Mouse (Mus musculus) mouse embryonic stem cell (cell line): Measurements from ENCODE around the gene Gpn1.
"Not testable (repeated sequence)": the region's sequence is repeated elsewhere in the genome, so short reads cannot be mapped to it uniquely, and the experiment has no call there.

Experiments
- in situ Hi-C, 2 experiments: fragments of 300-500 bp; cut with MboI; formaldehyde crosslinking; loops; 1 replicate in 1 of 2; 3 replicates in 1 of 2; pipeline ENCODE4 v1.14.3; 2019 to 2020; ENCODE audit warnings: low sequenced_read_pairs in 2 of 2, low pct_unique_long_range_greater_than_20kb in 1 of 2, mixed read lengths in 1 of 2; ENCODE audit not compliant: unreplicated experiment in 1 of 2

The Gpn1 gene

DNA sequence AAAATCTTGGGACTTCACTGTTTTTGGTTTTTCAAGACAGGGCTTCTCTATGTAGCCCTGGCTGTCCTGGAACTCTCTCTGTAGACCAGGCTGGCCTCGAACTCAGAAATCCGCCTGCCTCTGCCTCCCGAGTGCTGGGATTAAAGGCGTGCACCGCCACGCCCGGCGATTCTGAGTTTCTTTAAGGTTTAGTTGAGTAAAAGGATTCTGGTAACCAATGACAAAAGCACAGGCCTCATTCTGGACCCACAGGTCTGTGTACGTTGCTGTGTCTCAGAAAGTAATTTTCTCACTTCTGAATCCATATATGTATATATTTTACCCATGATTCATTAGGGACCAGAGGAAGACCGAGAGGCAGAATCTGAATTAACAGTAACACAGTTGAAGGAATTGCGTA is 33.2 kb downstream of the Gpn1 start, which contains the start of gene Supt7l:
Gene Supt7l (minus strand): TSS at position 101 of the 400 bp plus-strand sequence.
- in situ Hi-C loops, result not testable (repeated sequence)

DNA sequence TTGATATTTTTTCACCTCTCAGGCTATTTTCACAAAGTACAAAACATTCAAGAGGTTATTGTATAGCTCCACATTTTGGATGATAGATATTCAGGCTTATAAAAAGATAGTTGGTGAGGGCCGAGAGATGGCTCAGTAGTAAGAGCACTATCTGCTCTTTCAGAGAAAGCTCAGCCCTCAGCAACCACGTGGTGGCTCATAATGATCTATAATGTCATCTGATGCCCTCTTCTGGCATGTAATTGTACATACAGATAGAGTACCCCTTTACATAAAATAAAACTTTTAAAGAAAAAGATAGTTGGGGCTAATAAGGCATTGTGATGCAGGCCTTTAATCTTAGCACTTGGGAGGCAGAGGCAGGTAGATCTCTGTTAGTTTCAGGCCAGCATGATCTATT is 34.0 kb downstream of the Gpn1 start:
- in situ Hi-C loops, result no loop called here

DNA sequence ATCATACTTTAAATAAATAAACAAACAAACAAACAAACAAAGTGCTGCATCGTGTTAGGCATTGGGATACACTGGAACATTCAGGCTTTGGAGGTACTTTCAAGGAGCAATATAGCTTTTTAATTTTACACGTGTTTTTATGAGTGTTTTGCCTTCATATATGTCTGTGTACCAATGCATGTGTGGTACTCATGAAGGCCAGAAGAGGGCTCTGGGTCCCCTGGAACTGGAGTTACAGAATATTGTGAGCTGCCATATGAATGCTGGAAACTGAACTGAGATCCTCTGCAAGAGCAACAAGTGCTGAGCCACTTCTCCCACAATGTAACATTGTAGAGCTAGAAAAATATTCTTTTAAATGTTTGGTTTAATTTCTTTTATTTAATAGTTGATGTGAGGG is 40.7 kb downstream of the Gpn1 start:
- in situ Hi-C loops, result no loop called here

DNA sequence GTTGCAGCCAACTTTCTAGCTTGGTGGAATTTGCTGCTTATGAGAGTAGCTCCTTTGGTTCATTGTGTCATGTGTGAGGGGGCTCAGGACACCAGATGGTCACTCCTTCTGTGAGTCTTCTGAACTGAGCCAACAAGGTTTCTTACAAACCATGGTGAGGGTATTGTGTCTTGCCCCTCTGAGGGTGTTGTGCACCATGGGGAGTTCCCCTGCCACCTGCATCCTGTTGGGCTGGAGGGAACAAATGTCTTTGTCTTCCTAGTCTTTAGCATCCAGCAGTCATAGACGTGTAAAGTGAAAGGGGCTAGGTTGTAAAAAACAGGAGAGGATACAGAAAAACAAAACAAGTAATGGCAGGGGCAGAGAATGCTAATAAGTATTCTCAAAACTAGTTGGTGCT is 64.9 kb downstream of the Gpn1 start:
- in situ Hi-C loops, result no loop called here

DNA sequence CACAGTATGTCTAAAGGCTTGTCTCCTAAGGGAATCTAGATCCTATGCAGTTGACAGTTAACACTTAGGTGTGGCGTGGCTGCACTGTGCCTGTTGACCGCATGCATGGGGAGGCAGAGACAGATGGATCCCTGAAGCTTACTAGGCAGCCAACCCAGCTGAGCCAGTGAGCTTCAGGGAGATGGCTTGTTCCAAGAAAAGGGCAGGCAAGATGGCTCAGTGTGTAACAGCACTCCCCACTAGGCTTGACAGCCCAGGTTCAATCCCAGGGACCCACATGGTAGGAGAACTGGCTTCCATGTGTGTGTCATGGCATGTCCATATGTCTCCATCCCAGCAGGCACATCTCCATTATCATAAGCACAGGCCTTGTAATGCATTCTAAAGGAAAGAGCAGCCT is 65.8 kb downstream of the Gpn1 start:
- in situ Hi-C loops, result no loop called here

DNA sequence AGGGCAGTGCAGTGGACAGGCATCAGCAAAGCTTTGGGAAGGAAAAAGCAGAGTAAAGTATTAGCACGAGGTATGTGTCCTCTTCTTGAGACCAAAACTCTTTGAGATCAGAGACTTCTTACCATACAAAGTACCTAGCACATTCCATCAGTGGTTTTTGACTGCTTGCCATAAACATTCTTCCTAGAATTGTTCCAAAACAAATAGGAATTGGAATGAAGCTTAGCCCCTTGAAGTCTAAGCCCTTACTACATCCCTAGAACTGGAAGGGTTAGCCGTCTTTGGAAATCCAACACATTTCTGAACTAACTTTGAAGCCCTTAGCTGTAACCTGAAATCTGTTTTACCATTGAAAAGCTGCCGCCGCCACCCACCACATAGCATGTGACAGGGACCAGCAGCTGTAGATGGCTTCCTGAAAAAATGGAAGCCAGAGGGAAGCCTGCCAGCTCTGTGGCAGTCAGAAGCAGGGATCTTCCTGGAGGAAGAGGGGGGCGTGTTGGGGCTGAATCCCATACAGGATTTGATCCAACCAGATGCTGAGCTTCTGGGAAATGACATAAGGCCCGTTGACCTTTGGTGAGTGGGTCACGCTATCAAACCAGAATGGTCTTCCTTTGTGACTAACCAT is 67.6 kb downstream of the Gpn1 start:
- in situ Hi-C loops, result no loop called here
